10 mouse cellular contexts compared by ENCODE assay signal in the genomic region with DNA sequence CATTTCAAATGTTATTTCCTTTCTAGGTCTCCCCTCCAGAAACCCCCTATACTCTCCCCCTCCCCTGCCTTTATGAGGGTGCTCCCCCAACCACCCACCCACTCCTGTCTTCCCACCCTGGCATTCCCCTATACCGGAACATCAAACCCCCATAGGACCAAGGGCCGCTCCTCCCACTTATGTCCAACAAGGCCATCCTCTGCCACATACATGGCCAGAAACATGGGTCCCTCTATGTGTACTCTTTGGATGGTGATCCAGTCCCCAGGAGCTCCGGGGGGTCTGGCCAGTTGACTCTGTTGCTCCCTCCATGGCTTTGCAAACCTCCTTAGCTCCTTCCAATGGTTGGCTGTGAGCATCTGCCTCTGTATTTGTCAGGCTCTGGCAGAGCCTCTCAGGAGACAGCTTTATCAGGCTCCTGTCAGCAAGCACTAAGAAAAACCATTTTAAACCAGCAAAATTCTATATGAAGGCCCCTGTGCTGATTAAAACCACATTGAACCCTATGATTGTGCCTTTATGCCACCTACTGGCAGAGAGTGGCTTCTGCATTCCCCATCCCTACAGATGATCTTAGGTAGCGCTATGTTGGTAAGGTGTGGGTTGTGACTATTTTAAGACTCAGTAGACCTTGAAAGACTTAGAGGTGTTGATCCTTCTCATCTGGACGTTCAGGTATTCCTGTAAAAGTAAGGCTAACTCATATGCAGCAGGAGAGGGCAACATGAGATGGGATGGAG. TPM values are rescaled to one million over a fixed set of nuclear protein-coding genes. Genes with fewer than 3 reads are reported as not detected.
A peak's percentile ranks its signal among the peaks of the same experiment; 100 is the strongest.
DNase-seq lines count a peak whose midpoint lies in the region; ATAC-seq and TF ChIP-seq lines count a peak whose summit lies in the region.
"Had no signal": no experiment of that assay in that cellular context is flagged by ENCODE, and none has a peak within 500 bp of the region (broad histone marks: within the 10 kb centered on the region; RNA-seq: fewer than 3 reads in every experiment).

No protein-coding gene starts in this region.

- H3K9ac ChIP-seq in heart, postnatal 0 days (replicated peaks; ENCODE audit: low read depth, low read length), result no peak overlapping the region
- no peak overlapping the region for H3K9ac ChIP-seq in intestine, postnatal 0 days (ENCODE audit: low read depth, low read length)

- no peak overlapping the region for H3K4me3 ChIP-seq in heart, postnatal 0 days (ENCODE audit: low read depth, low read length)
- no peak overlapping the region for H3K4me3 ChIP-seq in embryonic facial prominence, embryonic 10.5 days
- H3K4me3 ChIP-seq in intestine, postnatal 0 days (ENCODE audit: low read depth, low read length), result no peak overlapping the region

- ATAC-seq in heart, postnatal 0 days (ENCODE audit: insufficient read depth, low read depth), result no peak
- peak; percentile 45; the same call in 1 of the 2 replicates for ATAC-seq in intestine, postnatal 0 days
- ATAC-seq in megakaryocyte-erythroid progenitor cell, adult 5-6 weeks (replicated peaks; ENCODE audit: low FRiP score, low TSS enrichment, poor library complexity, severe bottlenecking), result peak; percentile 93

- H3K27me3 ChIP-seq in heart, postnatal 0 days (ENCODE audit: control insufficient read depth, insufficient read depth, low read length), result no peaks in the 10 kb centered on the region
- H3K27me3 ChIP-seq in embryonic facial prominence, embryonic 10.5 days (replicated peaks; ENCODE audit: low read depth, poor library complexity, severe bottlenecking), result no peaks in the 10 kb centered on the region
- H3K27me3 ChIP-seq in intestine, postnatal 0 days (replicated peaks; ENCODE audit: control insufficient read depth, insufficient read depth, low read length), result no peaks in the 10 kb centered on the region

- no peaks in the 10 kb centered on the region for H3K36me3 ChIP-seq in heart, postnatal 0 days (replicated peaks; ENCODE audit: control insufficient read depth, insufficient read depth, low read length)
- no peaks in the 10 kb centered on the region for H3K36me3 ChIP-seq in embryonic facial prominence, embryonic 10.5 days (replicated peaks)
- H3K36me3 ChIP-seq in intestine, postnatal 0 days (ENCODE audit: control insufficient read depth, insufficient read depth), result no peaks in the 10 kb centered on the region

- 61% methylated on average over 5 of the region's 5 CpGs for WGBS in heart, postnatal 0 days
- 82% methylated on average over 5 of the region's 5 CpGs for WGBS in embryonic facial prominence, embryonic 10.5 days
- 72% methylated on average over 5 of the region's 5 CpGs for WGBS in intestine, postnatal 0 days

- no peak overlapping the region for H3K27ac ChIP-seq in heart, postnatal 0 days (ENCODE audit: low read depth)
- H3K27ac ChIP-seq in embryonic facial prominence, embryonic 10.5 days (replicated peaks), result no peak overlapping the region
- H3K27ac ChIP-seq in intestine, postnatal 0 days (ENCODE audit: low read depth, low read length), result no peak overlapping the region

- no peaks in the 10 kb centered on the region for H3K4me1 ChIP-seq in heart, postnatal 0 days (ENCODE audit: control insufficient read depth, insufficient read depth)
- no peaks in the 10 kb centered on the region for H3K4me1 ChIP-seq in embryonic facial prominence, embryonic 10.5 days
- H3K4me1 ChIP-seq in intestine, postnatal 0 days (replicated peaks; ENCODE audit: control insufficient read depth, insufficient read depth, low read length), result no peaks in the 10 kb centered on the region

- H3K9me3 ChIP-seq in heart, postnatal 0 days (replicated peaks; ENCODE audit: control insufficient read depth, low read length), result no peaks in the 10 kb centered on the region
- H3K9me3 ChIP-seq in embryonic facial prominence, embryonic 10.5 days, result no peaks in the 10 kb centered on the region
- H3K9me3 ChIP-seq in intestine, postnatal 0 days (ENCODE audit: control insufficient read depth), result no peaks in the 10 kb centered on the region

- TF ChIP-seq EP300 in heart, postnatal 0 days (IDR thresholded peaks at IDR 0.05; ENCODE audit: low read depth), result no peak

- peak; percentile 75 for TF ChIP-seq CTCF in heart, postnatal 0 days (IDR thresholded peaks at IDR 0.05; ENCODE audit: low read depth)
- peak; percentile 82 for TF ChIP-seq CTCF in intestine, postnatal 0 days (IDR thresholded peaks at IDR 0.05; ENCODE audit: low read depth)

- DNase-seq in heart, postnatal 0 days (ENCODE audit: low spot score), result peak; percentile 30
- DNase-seq in heart, adult 8-10 months (ENCODE audit: low spot score), result no peak
- DNase-seq in ES-CJ7 (ENCODE audit: low read depth, low spot score), result peak; percentile 57
- DNase-seq in embryonic facial prominence, embryonic 10.5 days (ENCODE audit: low spot score), result peak; percentile 30
- DNase-seq in thymus, postnatal 36 days, result peak; percentile 37 to 44
- DNase-seq in ovary, postnatal 10 days (ENCODE audit: low spot score), result no peak

- H3K4me2 ChIP-seq in heart, postnatal 0 days (ENCODE audit: low read depth, low read length), result no peak overlapping the region
- no peak overlapping the region for H3K4me2 ChIP-seq in intestine, postnatal 0 days (replicated peaks; ENCODE audit: low read depth)

RNA-seq across cellular contexts. Expression of gene Opn3, which starts 23.7 kb away (rescaled TPM):
- total RNA-seq in heart, postnatal 0 days (2014; rRNA removed; ENCODE audit: low replicate concordance), result 19.4 and 22.0 TPM in 2 replicates
- polyA plus RNA-seq in heart, postnatal 0 days (2015; fragmentation: Nextera tagmentation; extraction: Ambion mirVana), result 6.7 and 7.6 TPM in 2 replicates
- total RNA-seq in heart, adult 8-10 months (2022), result 1 to 10 TPM; 3.7 to 5.8 (median 4.0) TPM
- polyA plus RNA-seq in embryonic facial prominence, embryonic 10.5 days (2016; fragmentation: Nextera tagmentation; extraction: Ambion mirVana), result 9.5 and 11.6 TPM in 2 replicates
- 4.1 and 4.5 TPM in 2 replicates for polyA plus RNA-seq in intestine, postnatal 0 days (2015; fragmentation: Nextera tagmentation; extraction: Ambion mirVana)
- total RNA-seq in megakaryocyte-erythroid progenitor cell, adult 5-6 weeks (2014; fragmentation: Nextera tagmentation), result 0.72 TPM in 1 of 2 replicates, not detected in the other
- 0.23 and 1.1 TPM in 2 replicates for total RNA-seq in megakaryocyte-erythroid progenitor cell, adult 5-6 weeks (2017)

RNA-seq across cellular contexts. Expression of gene Chml, which starts 23.9 kb away (rescaled TPM):
- total RNA-seq in heart, postnatal 0 days (2014; rRNA removed; ENCODE audit: low replicate concordance), result 5.2 and 11.4 TPM in 2 replicates
- polyA plus RNA-seq in heart, postnatal 0 days (2015; fragmentation: Nextera tagmentation; extraction: Ambion mirVana), result 1.8 and 1.9 TPM in 2 replicates
- 1 to 10 TPM; 6.7 to 9.7 (median 7.7) TPM for total RNA-seq in heart, adult 8-10 months (2022)
- 5.0 and 5.2 TPM in 2 replicates for polyA plus RNA-seq in embryonic facial prominence, embryonic 10.5 days (2016; fragmentation: Nextera tagmentation; extraction: Ambion mirVana)
- 1.6 TPM in 2 replicates for polyA plus RNA-seq in intestine, postnatal 0 days (2015; fragmentation: Nextera tagmentation; extraction: Ambion mirVana)
- total RNA-seq in megakaryocyte-erythroid progenitor cell, adult 5-6 weeks (2014; fragmentation: Nextera tagmentation), result 7.0 and 12.6 TPM in 2 replicates
- total RNA-seq in megakaryocyte-erythroid progenitor cell, adult 5-6 weeks (2017), result 12.5 and 15.8 TPM in 2 replicates

RNA-seq across cellular contexts. Expression of gene Wdr64, which starts 29.6 kb away (rescaled TPM):
- total RNA-seq in heart, postnatal 0 days (2014; rRNA removed; ENCODE audit: low replicate concordance), result not detected in 2 replicates
- polyA plus RNA-seq in heart, postnatal 0 days (2015; fragmentation: Nextera tagmentation; extraction: Ambion mirVana), result not detected in 2 replicates
- not detected for total RNA-seq in heart, adult 8-10 months (2022)
- not detected in 2 replicates for polyA plus RNA-seq in embryonic facial prominence, embryonic 10.5 days (2016; fragmentation: Nextera tagmentation; extraction: Ambion mirVana)
- not detected in 2 replicates for polyA plus RNA-seq in intestine, postnatal 0 days (2015; fragmentation: Nextera tagmentation; extraction: Ambion mirVana)
- total RNA-seq in megakaryocyte-erythroid progenitor cell, adult 5-6 weeks (2014; fragmentation: Nextera tagmentation), result not detected in 2 replicates
- not detected in 2 replicates for total RNA-seq in megakaryocyte-erythroid progenitor cell, adult 5-6 weeks (2017)
- total RNA-seq: layer of hippocampus, adult 8-10 months had no signal
- polyA plus RNA-seq: stomach, embryonic 14.5 days had no signal

RNA-seq across cellular contexts. Expression of gene Fh1, which starts 43.4 kb away (rescaled TPM):
- 273 and 284 TPM in 2 replicates for total RNA-seq in heart, postnatal 0 days (2014; rRNA removed; ENCODE audit: low replicate concordance)
- polyA plus RNA-seq in heart, postnatal 0 days (2015; fragmentation: Nextera tagmentation; extraction: Ambion mirVana), result 417 and 418 TPM in 2 replicates
- 100 to 1,000 TPM; 543 to 586 (median 574) TPM for total RNA-seq in heart, adult 8-10 months (2022)
- 122 and 124 TPM in 2 replicates for polyA plus RNA-seq in embryonic facial prominence, embryonic 10.5 days (2016; fragmentation: Nextera tagmentation; extraction: Ambion mirVana)
- 109 and 112 TPM in 2 replicates for polyA plus RNA-seq in intestine, postnatal 0 days (2015; fragmentation: Nextera tagmentation; extraction: Ambion mirVana)
- total RNA-seq in megakaryocyte-erythroid progenitor cell, adult 5-6 weeks (2014; fragmentation: Nextera tagmentation), result 99.2 and 129 TPM in 2 replicates
- 87.3 and 93.2 TPM in 2 replicates for total RNA-seq in megakaryocyte-erythroid progenitor cell, adult 5-6 weeks (2017)

RNA-seq across cellular contexts. Expression of gene Kmo, which starts 48.7 kb away (rescaled TPM):
- total RNA-seq in heart, postnatal 0 days (2014; rRNA removed; ENCODE audit: low replicate concordance), result not detected in 2 replicates
- polyA plus RNA-seq in heart, postnatal 0 days (2015; fragmentation: Nextera tagmentation; extraction: Ambion mirVana), result 0.03 and 0.05 TPM in 2 replicates
- under 1 TPM; 0.28 to 0.44 (median 0.30) TPM for total RNA-seq in heart, adult 8-10 months (2022)
- polyA plus RNA-seq in embryonic facial prominence, embryonic 10.5 days (2016; fragmentation: Nextera tagmentation; extraction: Ambion mirVana), result 0.04 TPM in 1 of 2 replicates, not detected in the other
- 0.27 and 0.53 TPM in 2 replicates for polyA plus RNA-seq in intestine, postnatal 0 days (2015; fragmentation: Nextera tagmentation; extraction: Ambion mirVana)
- total RNA-seq in megakaryocyte-erythroid progenitor cell, adult 5-6 weeks (2014; fragmentation: Nextera tagmentation), result 0.87 and 1.8 TPM in 2 replicates
- 0.27 and 0.38 TPM in 2 replicates for total RNA-seq in megakaryocyte-erythroid progenitor cell, adult 5-6 weeks (2017)

Comparison
In these comparisons a context has a peak if more than half of its experiments do, and no peak if none do; other contexts are left out.
1. DNase-seq: peak in heart, postnatal 0 days (single experiment), ES-CJ7 (single experiment), embryonic facial prominence, embryonic 10.5 days (single experiment) and thymus, postnatal 36 days (2 of 2); none in heart, adult 8-10 months (single experiment) and ovary, postnatal 10 days (single experiment).